Mouse (Mus musculus) embryonic facial prominence, embryonic 11.5 days (tissue): ENCODE data around the gene Wdr95. TPM values are rescaled to one million over a fixed set of nuclear protein-coding genes. Genes with fewer than 3 reads are reported as not detected.

Experiments used
- polyA plus RNA-seq: library from polyadenylated mRNA; unstranded; fragments of >200 nt; fragmentation: Nextera tagmentation; extraction: Ambion mirVana; gene quantifications from 2 replicates; pipeline ENCODE4 v1.2.1, GENCODE M21; 2014

The Wdr95 gene
- polyA plus RNA-seq, 1 experiment from 2014 or later: not detected

Other genes with a start within 250 kb of the Wdr95 start
- gene Medag, start 116.9 kb upstream of the Wdr95 start, polyA plus RNA-seq: 0.70 and 0.72 TPM in 2 replicates
- gene Tex26, start 89.0 kb upstream of the Wdr95 start, polyA plus RNA-seq: 0.54 and 0.74 TPM in 2 replicates
- 129 and 131 TPM in 2 replicates for gene Hsph1, start 107.7 kb downstream of the Wdr95 start, polyA plus RNA-seq
- 16.8 and 19.0 TPM in 2 replicates for gene B3glct, start 149.6 kb downstream of the Wdr95 start, polyA plus RNA-seq